Mouse (Mus musculus): ENCODE results near the gene Kat7. TPM values are rescaled to one million over a fixed set of nuclear protein-coding genes. Genes with fewer than 3 reads are reported as not detected.

Kat7 gene
- total RNA-seq, 2 experiments from 2014 or later = 25.7 to 30.8 TPM

DNA sequence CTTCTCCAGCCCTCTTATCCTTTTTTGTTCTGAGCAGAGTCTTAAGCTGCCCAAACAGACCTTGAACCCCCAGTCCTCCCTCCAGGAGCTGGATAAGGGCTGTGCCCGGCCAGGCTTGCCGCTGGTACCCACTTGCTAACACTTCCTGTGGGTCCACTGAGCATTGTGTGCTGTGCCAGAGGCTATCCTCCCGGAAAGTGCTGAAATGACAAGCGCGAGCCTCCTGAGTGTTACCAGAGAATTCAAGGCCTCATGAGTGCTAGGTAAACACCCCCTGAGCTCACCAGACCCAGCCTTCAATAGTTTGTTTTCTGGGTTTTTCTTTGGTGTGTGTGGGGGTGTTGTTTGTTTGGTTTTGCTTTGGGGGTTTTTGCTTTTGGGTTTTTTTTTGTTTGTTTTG is 82.6 kb downstream of the Kat7 start:
- no peak for DNase-seq

GRCm38 (mm10) chr11:95225448-95225847 is 84.6 kb downstream of the Kat7 start:
- no peak for DNase-seq

Other genes with a start within 250 kb of the Kat7 start
- 10 to 100 TPM in 1 of 2 experiments, 1 to 10 TPM in 1; 8.6 to 10.1 TPM for gene Itga3, start 233.4 kb downstream of the Kat7 start, total RNA-seq (2021)
- not detected for gene Dlx3, start 190.1 kb downstream of the Kat7 start, total RNA-seq (2021)
- gene Dlx4, start 164.0 kb downstream of the Kat7 start, total RNA-seq (2021) = under 1 TPM in 1 of 2 experiments, not detected in 1; 0.18 TPM
- not detected for gene Tac4, start 48.7 kb downstream of the Kat7 start, total RNA-seq (2021)
- gene Fam117a, start 26.8 kb upstream of the Kat7 start, total RNA-seq (2021) = 1 to 10 TPM; 6.6 to 7.0 TPM
- 10 to 100 TPM; 32.0 to 37.3 TPM for gene Slc35b1, start 74.4 kb upstream of the Kat7 start, total RNA-seq (2021)
- 100 to 1,000 TPM; 159 to 164 TPM for gene Spop, start 103.8 kb upstream of the Kat7 start, total RNA-seq (2021)
- gene Nxph3, start 204.3 kb upstream of the Kat7 start, total RNA-seq (2021) = under 1 TPM; 0.47 to 0.64 TPM